In the genomic region with DNA sequence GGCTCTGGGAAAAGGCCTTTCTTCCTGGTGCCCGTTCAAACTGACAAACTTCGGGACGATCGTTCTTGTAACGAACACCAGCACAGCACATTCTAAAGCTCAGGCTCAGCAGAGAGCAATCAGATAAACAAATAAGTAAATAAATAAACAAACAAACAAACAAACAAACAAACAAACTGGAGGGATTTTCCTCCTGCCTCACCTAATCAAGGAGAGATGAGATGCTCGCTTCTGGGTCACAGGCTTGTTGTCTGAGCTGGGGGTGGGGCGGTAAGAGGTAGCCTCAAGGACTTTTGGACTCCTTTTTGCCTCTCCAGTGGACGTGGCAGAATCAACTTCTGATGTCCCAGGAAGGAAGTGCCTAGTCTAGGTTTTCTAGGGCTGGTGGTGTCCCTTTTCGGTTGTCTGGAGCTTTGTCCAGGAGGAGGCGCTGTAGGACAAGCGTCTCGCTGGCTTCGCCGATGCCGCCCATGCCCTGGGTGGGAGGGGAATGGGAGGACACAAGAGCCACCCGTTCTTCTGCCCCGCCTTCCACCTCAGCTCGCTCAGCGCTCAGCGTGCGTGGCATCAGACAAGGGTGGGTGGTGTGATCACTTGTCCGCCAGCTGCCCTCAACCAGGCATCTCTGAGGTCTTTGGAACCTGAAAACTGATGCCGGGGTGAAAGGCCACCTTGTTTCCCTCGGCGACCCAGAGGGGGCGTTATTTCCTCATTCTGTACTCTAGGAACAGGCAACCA, we compare ENCODE assay signal across 8 mouse cellular contexts. TPM values are rescaled to one million over a fixed set of nuclear protein-coding genes. Genes with fewer than 3 reads are reported as not detected.
DNase-seq lines count a peak whose midpoint lies in the region; ATAC-seq lines count a peak whose summit lies in the region.

No protein-coding gene starts in this region.

- peak; percentile 52 for ATAC-seq in activated CD4-positive, CD25-positive, alpha-beta regulatory T cell, adult 4 months
- peak; percentile 49; the same call in 1 of the 2 replicates for ATAC-seq in megakaryocyte, adult 5-6 weeks (ENCODE audit: poor library complexity, severe bottlenecking)
- no peak for ATAC-seq in erythroid progenitor cell, adult 5-6 weeks (replicated peaks; ENCODE audit: low FRiP score, poor library complexity, severe bottlenecking)

- DNase-seq in cerebellum, postnatal 4 days (ENCODE audit: low spot score in 2 of 2): peak; percentile 90 to 92
- peak; percentile 98 for DNase-seq in gastrocnemius, postnatal 10 days
- DNase-seq in hindlimb bud, embryonic 11.5 days (ENCODE audit: extremely low spot score, low read depth, low spot score): peak; percentile 94
- peak; percentile 75 to 80 for DNase-seq in left cerebral cortex, adult 18-20 months (ENCODE audit: low spot score in 2 of 2)
- DNase-seq in right cerebral cortex, postnatal 4 days: peak; percentile 95

RNA-seq across cellular contexts. Expression of a gene that starts 3.9 kb away (rescaled TPM):
- not detected for polyA plus RNA-seq in activated CD4-positive, CD25-positive, alpha-beta regulatory T cell, adult 4 months (2017; shearing (Covaris generic))
- 1 to 10 TPM; 2.1 to 4.8 TPM for total RNA-seq in gastrocnemius, postnatal 10 days (2021)
- not detected for total RNA-seq in left cerebral cortex, adult 18-20 months (2021)
- not detected in 2 replicates for total RNA-seq in megakaryocyte, adult 5-6 weeks (2015)
- not detected in 2 replicates for total RNA-seq in megakaryocyte, adult 5-6 weeks (2017)
- total RNA-seq in erythroid progenitor cell, adult 5-6 weeks (2015; ENCODE audit: low replicate concordance): not detected in 2 replicates
- total RNA-seq in erythroid progenitor cell, adult 5-6 weeks (2017; ENCODE audit: low replicate concordance): not detected in 2 replicates

RNA-seq across cellular contexts. Expression of a gene that starts 3.9 kb away (rescaled TPM):
- polyA plus RNA-seq in activated CD4-positive, CD25-positive, alpha-beta regulatory T cell, adult 4 months (2017; shearing (Covaris generic)): not detected
- total RNA-seq in gastrocnemius, postnatal 10 days (2021): under 1 TPM in 1 of 2 experiments, not detected in 1; 0.26 TPM
- total RNA-seq in left cerebral cortex, adult 18-20 months (2021): not detected
- total RNA-seq in megakaryocyte, adult 5-6 weeks (2015): not detected in 2 replicates
- 0.26 TPM in 1 of 2 replicates, not detected in the other for total RNA-seq in megakaryocyte, adult 5-6 weeks (2017)
- not detected in 2 replicates for total RNA-seq in erythroid progenitor cell, adult 5-6 weeks (2015; ENCODE audit: low replicate concordance)
- not detected in 2 replicates for total RNA-seq in erythroid progenitor cell, adult 5-6 weeks (2017; ENCODE audit: low replicate concordance)

RNA-seq across cellular contexts. Expression of a gene that starts 10.9 kb away (rescaled TPM):
- polyA plus RNA-seq in activated CD4-positive, CD25-positive, alpha-beta regulatory T cell, adult 4 months (2017; shearing (Covaris generic)): not detected
- under 1 TPM; 0.21 to 0.43 TPM for total RNA-seq in gastrocnemius, postnatal 10 days (2021)
- total RNA-seq in left cerebral cortex, adult 18-20 months (2021): not detected
- total RNA-seq in megakaryocyte, adult 5-6 weeks (2015): not detected in 2 replicates
- total RNA-seq in megakaryocyte, adult 5-6 weeks (2017): not detected in 2 replicates
- not detected in 2 replicates for total RNA-seq in erythroid progenitor cell, adult 5-6 weeks (2015; ENCODE audit: low replicate concordance)
- not detected in 2 replicates for total RNA-seq in erythroid progenitor cell, adult 5-6 weeks (2017; ENCODE audit: low replicate concordance)

RNA-seq across cellular contexts. Expression of a gene that starts 11.3 kb away (rescaled TPM):
- polyA plus RNA-seq in activated CD4-positive, CD25-positive, alpha-beta regulatory T cell, adult 4 months (2017; shearing (Covaris generic)): not detected
- 10 to 100 TPM; 38.3 to 46.1 TPM for total RNA-seq in gastrocnemius, postnatal 10 days (2021)
- not detected for total RNA-seq in left cerebral cortex, adult 18-20 months (2021)
- total RNA-seq in megakaryocyte, adult 5-6 weeks (2015): not detected in 2 replicates
- not detected in 2 replicates for total RNA-seq in megakaryocyte, adult 5-6 weeks (2017)
- total RNA-seq in erythroid progenitor cell, adult 5-6 weeks (2015; ENCODE audit: low replicate concordance): not detected in 2 replicates
- total RNA-seq in erythroid progenitor cell, adult 5-6 weeks (2017; ENCODE audit: low replicate concordance): not detected in 2 replicates

RNA-seq across cellular contexts. Expression of a gene that starts 18.1 kb away (rescaled TPM):
- polyA plus RNA-seq in activated CD4-positive, CD25-positive, alpha-beta regulatory T cell, adult 4 months (2017; shearing (Covaris generic)): not detected
- total RNA-seq in gastrocnemius, postnatal 10 days (2021): 10 to 100 TPM; 12.6 to 16.1 TPM
- total RNA-seq in left cerebral cortex, adult 18-20 months (2021): not detected
- total RNA-seq in megakaryocyte, adult 5-6 weeks (2015): not detected in 2 replicates
- total RNA-seq in megakaryocyte, adult 5-6 weeks (2017): not detected in 2 replicates
- total RNA-seq in erythroid progenitor cell, adult 5-6 weeks (2015; ENCODE audit: low replicate concordance): not detected in 2 replicates
- total RNA-seq in erythroid progenitor cell, adult 5-6 weeks (2017; ENCODE audit: low replicate concordance): not detected in 2 replicates
